Mouse (Mus musculus) monocyte, adult 5-6 weeks (primary cell): ENCODE measurements around the gene Jup. TPM values are rescaled to one million over a fixed set of nuclear protein-coding genes. Genes with fewer than 3 reads are reported as not detected.
"Not testable (repeated sequence)": the region's sequence is repeated elsewhere in the genome, so short reads cannot be mapped to it uniquely, and the experiment has no call there.

ENCODE experiments used
- ATAC-seq: fragments of 153-309, 156-312 bp; replicated peaks from 2 replicates; pipeline ENCODE4 v1.8.0; 2017; ENCODE audit warnings: mild to moderate bottlenecking; ENCODE audit not compliant: low TSS enrichment, insufficient number of reproducible peaks, severe bottlenecking, poor library complexity, low FRiP score
- total RNA-seq: library from RNA; stranded (forward); fragments of 200-1000, 200-491, 200-594 nt; gene quantifications from 3 replicates; pipeline ENCODE4 v1.2.3, GENCODE M21; 2017

Gene Jup
- total RNA-seq, 1 experiment from 2014 or later: 28.8 TPM

DNA sequence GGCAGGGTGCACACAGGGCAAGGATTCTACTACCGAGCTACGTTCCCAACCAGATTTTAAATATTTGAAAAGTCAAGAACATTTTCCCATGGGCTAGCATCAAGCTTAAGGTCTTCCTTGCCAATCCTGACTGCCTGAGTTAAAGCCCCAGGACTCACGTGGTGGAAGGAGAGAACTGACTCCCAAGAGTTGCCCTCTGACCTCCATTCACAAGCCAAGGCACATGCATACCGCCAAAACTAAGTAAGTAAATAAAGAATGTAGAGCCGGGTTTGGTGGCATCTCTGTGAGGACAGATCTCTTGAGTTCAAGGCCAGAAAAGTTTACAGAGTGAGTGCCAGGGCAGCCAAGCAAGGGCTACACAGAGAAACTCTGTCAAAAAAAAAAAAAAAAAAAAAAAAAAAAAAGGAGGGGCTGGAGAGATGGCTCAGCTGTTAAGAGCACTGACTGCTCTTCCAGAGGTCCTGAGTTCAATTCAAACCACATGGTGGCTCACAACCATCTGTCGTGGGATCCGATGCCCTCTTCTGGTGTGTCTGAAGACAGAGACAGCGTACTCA is 66.7 kb downstream of the Jup start:
- not testable (repeated sequence) for ATAC-seq

- no peak for ATAC-seq
These were observed 67.3 kb downstream of the Jup start for GRCm38 (mm10) chr11:100330235-100330634.

- no peak for ATAC-seq
These were observed 69.8 kb downstream of the Jup start for GRCm38 (mm10) chr11:100327761-100328160.

GRCm38 (mm10) chr11:100327316-100327715 is 70.2 kb downstream of the Jup start:
- no peak for ATAC-seq

DNA sequence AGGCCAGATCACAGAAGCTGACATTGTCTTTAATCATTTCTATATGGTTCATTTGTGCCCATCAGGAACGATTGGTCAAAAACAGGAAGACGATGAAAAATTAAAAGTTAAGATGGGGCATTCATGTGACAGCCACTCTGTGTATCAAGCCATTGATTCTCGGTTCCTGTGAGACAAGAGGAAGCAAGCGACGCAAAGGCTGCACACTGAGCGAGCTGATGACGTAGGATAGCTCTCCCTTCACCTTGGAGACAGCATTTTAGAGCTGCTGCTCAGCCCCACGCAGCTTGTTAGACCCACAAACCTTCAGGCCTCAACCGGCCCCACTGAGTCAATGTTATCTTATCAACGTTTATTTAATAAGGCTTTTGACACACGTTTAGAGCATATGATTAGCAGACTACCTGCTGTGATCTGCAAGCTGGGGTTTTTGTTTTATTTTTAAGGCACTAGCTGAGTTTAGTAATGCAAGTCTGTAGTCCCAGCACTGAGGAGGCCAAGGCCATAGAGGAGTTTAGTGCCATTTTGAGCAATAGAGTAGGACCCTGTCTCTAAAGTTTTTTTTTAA is 72.4 kb downstream of the Jup start:
- no peak for ATAC-seq

- ATAC-seq: no peak
These were observed 74.0 kb downstream of the Jup start for GRCm38 (mm10) chr11:100323578-100323977.

GRCm38 (mm10) chr11:100322591-100323258 is 74.8 kb downstream of the Jup start:
- ATAC-seq: no peak

- not testable (repeated sequence) for ATAC-seq
These were observed 75.9 kb downstream of the Jup start for GRCm38 (mm10) chr11:100321479-100322305.

GRCm38 (mm10) chr11:100320701-100321410 is 76.7 kb downstream of the Jup start:
- not testable (repeated sequence) for ATAC-seq

GRCm38 (mm10) chr11:100320172-100320630 is 77.4 kb downstream of the Jup start:
- ATAC-seq: peak; percentile 84

DNA sequence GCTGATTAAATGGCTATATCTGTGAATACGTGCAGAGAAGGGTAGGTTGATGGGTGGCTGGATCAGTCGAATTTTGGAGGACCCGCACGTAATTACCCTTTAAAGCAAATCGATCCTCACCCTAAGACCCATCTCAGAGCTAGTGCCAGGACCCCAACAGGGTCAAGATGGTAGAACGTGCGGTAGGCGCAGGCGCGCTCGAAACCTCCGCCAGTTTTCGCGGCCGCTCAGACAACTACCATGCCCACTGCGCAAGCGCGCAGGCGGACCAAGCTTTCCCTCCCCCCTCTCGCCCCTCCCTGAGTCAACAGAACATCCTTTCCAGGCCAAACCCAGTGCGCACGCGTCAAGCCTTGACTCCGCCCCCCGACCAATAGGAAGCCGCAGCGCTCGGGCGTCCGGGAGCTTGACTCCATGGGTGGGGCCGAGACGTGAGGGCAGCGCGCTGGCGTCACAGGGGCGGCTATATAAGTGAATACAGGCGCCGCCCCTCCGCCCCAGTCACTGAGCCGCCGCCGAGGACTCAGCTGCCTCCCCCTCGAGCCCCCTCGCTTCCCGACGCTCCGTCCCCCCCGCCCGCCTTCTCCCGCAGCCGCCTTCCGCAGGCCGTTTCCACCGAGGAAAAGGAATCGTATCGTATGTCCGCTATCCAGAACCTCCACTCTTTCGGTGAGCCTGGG is 77.9 kb downstream of the Jup start, which contains the start of gene Eif1:
TSS of gene Eif1 (plus strand) at position 394 of the 680 bp plus-strand sequence.
- ATAC-seq: peak; percentile 85

Other genes starting within 250 kb of the Jup start
- gene Krt19, start 249.1 kb downstream of the Jup start, total RNA-seq: not detected in 3 replicates
- gene Krt9, start 204.5 kb downstream of the Jup start, total RNA-seq: not detected in 3 replicates
- not detected in 3 replicates for gene Krt14, start 190.2 kb downstream of the Jup start, total RNA-seq
- gene Krt16, start 148.9 kb downstream of the Jup start, total RNA-seq: not detected in 3 replicates
- not detected in 3 replicates for gene Krt17, start 136.7 kb downstream of the Jup start, total RNA-seq
- not detected in 3 replicates for gene Krt42, start 127.9 kb downstream of the Jup start, total RNA-seq
- gene Eif1, start 77.9 kb downstream of the Jup start, total RNA-seq: 374 to 712 TPM (median 492 TPM) in 3 replicates
- not detected in 3 replicates for gene Gast, start 63.4 kb downstream of the Jup start, total RNA-seq
- gene Hap1, start 41.6 kb downstream of the Jup start, total RNA-seq: 1.3 to 2.7 TPM in 2 of 3 replicates, not detected in the other
- gene P3h4, start 17.1 kb upstream of the Jup start, total RNA-seq: 0.64 to 5.3 TPM (median 3.1 TPM) in 3 replicates
- 0.57 to 4.4 TPM (median 2.1 TPM) in 3 replicates for gene Fkbp10, start 17.9 kb upstream of the Jup start, total RNA-seq
- 8.0 to 38.5 TPM (median 14.4 TPM) in 3 replicates for gene Nt5c3b, start 44.0 kb upstream of the Jup start, total RNA-seq
- 0.97 TPM in 1 of 3 replicates, not detected in the others for gene Klhl10, start 44.2 kb upstream of the Jup start, total RNA-seq
- gene Klhl11, start 75.0 kb upstream of the Jup start, total RNA-seq: 16.4 to 28.5 TPM (median 24.2 TPM) in 3 replicates
- 104 to 134 TPM (median 105 TPM) in 3 replicates for gene Acly, start 130.2 kb upstream of the Jup start, total RNA-seq
- gene Ttc25, start 147.8 kb upstream of the Jup start, total RNA-seq: 4.4 TPM in 1 of 3 replicates, not detected in the others
- 22.6 to 33.8 TPM (median 25.9 TPM) in 3 replicates for gene Cnp, start 177.1 kb upstream of the Jup start, total RNA-seq
- gene Nkiras2, start 221.5 kb upstream of the Jup start, total RNA-seq: 49.6 to 69.8 TPM (median 54.5 TPM) in 3 replicates
- 239 to 305 TPM (median 293 TPM) in 3 replicates for gene Dnajc7, start 222.4 kb upstream of the Jup start, total RNA-seq